Mouse (Mus musculus): Measurements from ENCODE around the gene Ppp1r3d. TPM values are rescaled to one million over a fixed set of nuclear protein-coding genes. Genes with fewer than 3 reads are reported as not detected.

Gene Ppp1r3d
- polyA plus RNA-seq, 1 experiment from 2014 or later, result 3.1 TPM

- Histone ChIP-seq H3K4me3 (ENCODE audit: low read length) (no peak overlapping the region), H3K27me3 (ENCODE audit: control insufficient read depth, insufficient read depth, low read depth, low read length) (no peaks in the 10 kb centered on the region), H3K4me2 (ENCODE audit: low read depth, low read length) (no peak overlapping the region), H3K4me1 (replicated peaks; ENCODE audit: control insufficient read depth, insufficient read depth, low read length) (peaks cover 3% of the 10 kb centered on the region; the same call in 1 of the 2 replicates), H3K9me3 (ENCODE audit: control insufficient read depth, low read length) (0 out of 2 replicates have a peak, but pooled peaks cover 3% of the 10 kb centered on the region), H3K36me3 (ENCODE audit: control insufficient read depth, insufficient read depth, low read length) (peaks cover 4% of the 10 kb centered on the region; the same call in 1 of the 2 replicates), H3K27ac (ENCODE audit: low read length) (peak overlapping the region; percentile 23; the same call in 1 of the 2 replicates), H3K9ac (ENCODE audit: low read length) (no peak overlapping the region)
- WGBS, result 36% methylated on average over 6 of the region's 6 CpGs
- peak; percentile 64; the same call in 1 of the 2 replicates for ATAC-seq (ENCODE audit: low read depth)
These were observed 7.3 kb upstream of the Ppp1r3d start for GRCm38 (mm10) chr2:178421603-178422002.

DNA sequence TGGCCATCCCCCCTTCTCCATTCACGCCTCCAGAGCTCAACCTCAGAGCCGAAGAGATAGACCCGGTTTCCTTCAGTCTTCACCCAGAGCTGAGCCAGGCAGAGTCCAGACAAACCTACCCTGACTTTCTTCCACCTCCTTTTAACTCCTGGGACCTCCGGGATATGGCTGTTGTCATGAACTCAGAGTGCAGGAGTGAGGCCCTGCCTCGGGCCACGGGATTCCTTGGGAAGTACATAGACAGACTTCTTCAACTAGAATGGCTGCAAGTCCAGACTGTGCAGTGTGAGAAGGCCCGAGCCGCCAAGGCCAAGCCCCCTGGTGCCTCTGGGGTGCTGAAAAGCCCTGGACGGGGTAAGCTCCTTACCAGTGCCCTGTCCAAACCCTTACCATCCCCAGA, 6.3 kb upstream of the Ppp1r3d start:
- H3K27me3 ChIP-seq (ENCODE audit: control insufficient read depth, insufficient read depth, low read depth, low read length), result no peaks in the 10 kb centered on the region
- no peak for ATAC-seq (ENCODE audit: low read depth)
- no peak overlapping the region for H3K4me2 ChIP-seq (ENCODE audit: low read depth, low read length)
- H3K27ac ChIP-seq (ENCODE audit: low read length), result no peak overlapping the region
- H3K9ac ChIP-seq (ENCODE audit: low read length), result no peak overlapping the region
- H3K4me3 ChIP-seq (ENCODE audit: low read length), result no peak overlapping the region
- 0 out of 2 replicates have a peak, but pooled peaks cover 3% of the 10 kb centered on the region for H3K9me3 ChIP-seq (ENCODE audit: control insufficient read depth, low read length)
- peaks cover 4% of the 10 kb centered on the region; the same call in 1 of the 2 replicates for H3K36me3 ChIP-seq (ENCODE audit: control insufficient read depth, insufficient read depth, low read length)
- H3K4me1 ChIP-seq (replicated peaks; ENCODE audit: control insufficient read depth, insufficient read depth, low read length), result peaks cover 5% of the 10 kb centered on the region
- WGBS, result 75% methylated on average over 9 of the region's 9 CpGs

DNA sequence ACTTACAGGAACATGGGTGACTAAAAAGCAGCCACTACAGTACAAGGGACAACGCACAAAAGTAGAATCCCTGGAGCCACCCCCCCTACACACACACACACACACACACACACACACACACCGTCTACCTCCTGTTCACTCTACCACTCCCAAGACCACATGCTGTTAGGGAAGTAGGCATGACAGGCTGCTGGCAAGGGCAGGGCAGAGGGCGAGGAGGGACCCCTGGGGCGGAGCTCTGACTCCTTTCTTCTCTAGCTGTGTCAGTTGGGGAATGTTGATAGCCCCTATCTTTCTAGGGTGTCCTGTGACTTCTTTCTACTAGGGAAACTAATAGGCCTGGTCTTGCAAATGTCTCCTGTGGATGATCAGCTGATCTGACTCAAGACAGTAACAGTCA, 2.7 kb upstream of the Ppp1r3d start:
- no peak overlapping the region for H3K4me2 ChIP-seq (ENCODE audit: low read depth, low read length)
- peaks cover 7% of the 10 kb centered on the region for H3K27me3 ChIP-seq (ENCODE audit: control insufficient read depth, insufficient read depth, low read depth, low read length)
- no peak overlapping the region for H3K4me3 ChIP-seq (ENCODE audit: low read length)
- 72% methylated on average over 4 of the region's 4 CpGs for WGBS
- H3K4me1 ChIP-seq (replicated peaks; ENCODE audit: control insufficient read depth, insufficient read depth, low read length), result peaks cover 26% of the 10 kb centered on the region
- H3K9me3 ChIP-seq (ENCODE audit: control insufficient read depth, low read length), result 0 out of 2 replicates have a peak, but pooled peaks cover 3% of the 10 kb centered on the region
- no peak for ATAC-seq (ENCODE audit: low read depth)
- peaks cover 4% of the 10 kb centered on the region; the same call in 1 of the 2 replicates for H3K36me3 ChIP-seq (ENCODE audit: control insufficient read depth, insufficient read depth, low read length)
- H3K9ac ChIP-seq (ENCODE audit: low read length), result no peak overlapping the region
- H3K27ac ChIP-seq (ENCODE audit: low read length), result no peak overlapping the region

- H3K4me2 ChIP-seq (ENCODE audit: low read depth, low read length), result peak overlapping the region; percentile 22
- H3K9ac ChIP-seq (ENCODE audit: low read length), result no peak overlapping the region
These were observed 2.2 kb upstream of the Ppp1r3d start for GRCm38 (mm10) chr2:178416427-178416826.

GRCm38 (mm10) chr2:178415150-178415448, 827 bp upstream of the Ppp1r3d start:
- 0 out of 2 replicates have a peak, but pooled peaks cover 3% of the 10 kb centered on the region for H3K9me3 ChIP-seq (ENCODE audit: control insufficient read depth, low read length)
- H3K27ac ChIP-seq (ENCODE audit: low read length), result no peak overlapping the region
- H3K27me3 ChIP-seq (ENCODE audit: control insufficient read depth, insufficient read depth, low read depth, low read length), result peaks cover 9% of the 10 kb centered on the region
- WGBS, result 25% methylated on average over 3 of the region's 3 CpGs
- no peak overlapping the region for H3K9ac ChIP-seq (ENCODE audit: low read length)
- ATAC-seq (ENCODE audit: low read depth), result no peak
- peaks cover 4% of the 10 kb centered on the region; the same call in 1 of the 2 replicates for H3K36me3 ChIP-seq (ENCODE audit: control insufficient read depth, insufficient read depth, low read length)
- peak overlapping the region; percentile 72 for H3K4me3 ChIP-seq (ENCODE audit: low read length)
- peak overlapping the region; percentile 87 for H3K4me2 ChIP-seq (ENCODE audit: low read depth, low read length)
- H3K4me1 ChIP-seq (replicated peaks; ENCODE audit: control insufficient read depth, insufficient read depth, low read length), result peaks cover 28% of the 10 kb centered on the region

More at GRCm38 (mm10) chr2:178416427-178416826, 2.2 kb upstream of the Ppp1r3d start:
- Histone ChIP-seq H3K27me3 (ENCODE audit: control insufficient read depth, insufficient read depth, low read depth, low read length) (peaks cover 9% of the 10 kb centered on the region), H3K9me3 (ENCODE audit: control insufficient read depth, low read length) (0 out of 2 replicates have a peak, but pooled peaks cover 3% of the 10 kb centered on the region), H3K27ac (ENCODE audit: low read length) (no peak overlapping the region), H3K36me3 (ENCODE audit: control insufficient read depth, insufficient read depth, low read length) (peaks cover 4% of the 10 kb centered on the region; the same call in 1 of the 2 replicates), H3K4me3 (ENCODE audit: low read length) (no peak overlapping the region), H3K4me1 (replicated peaks; ENCODE audit: control insufficient read depth, insufficient read depth, low read length) (peaks cover 28% of the 10 kb centered on the region)
- 32% methylated on average over 13 of the region's 13 CpGs for WGBS
- no peak for ATAC-seq (ENCODE audit: low read depth)

DNA sequence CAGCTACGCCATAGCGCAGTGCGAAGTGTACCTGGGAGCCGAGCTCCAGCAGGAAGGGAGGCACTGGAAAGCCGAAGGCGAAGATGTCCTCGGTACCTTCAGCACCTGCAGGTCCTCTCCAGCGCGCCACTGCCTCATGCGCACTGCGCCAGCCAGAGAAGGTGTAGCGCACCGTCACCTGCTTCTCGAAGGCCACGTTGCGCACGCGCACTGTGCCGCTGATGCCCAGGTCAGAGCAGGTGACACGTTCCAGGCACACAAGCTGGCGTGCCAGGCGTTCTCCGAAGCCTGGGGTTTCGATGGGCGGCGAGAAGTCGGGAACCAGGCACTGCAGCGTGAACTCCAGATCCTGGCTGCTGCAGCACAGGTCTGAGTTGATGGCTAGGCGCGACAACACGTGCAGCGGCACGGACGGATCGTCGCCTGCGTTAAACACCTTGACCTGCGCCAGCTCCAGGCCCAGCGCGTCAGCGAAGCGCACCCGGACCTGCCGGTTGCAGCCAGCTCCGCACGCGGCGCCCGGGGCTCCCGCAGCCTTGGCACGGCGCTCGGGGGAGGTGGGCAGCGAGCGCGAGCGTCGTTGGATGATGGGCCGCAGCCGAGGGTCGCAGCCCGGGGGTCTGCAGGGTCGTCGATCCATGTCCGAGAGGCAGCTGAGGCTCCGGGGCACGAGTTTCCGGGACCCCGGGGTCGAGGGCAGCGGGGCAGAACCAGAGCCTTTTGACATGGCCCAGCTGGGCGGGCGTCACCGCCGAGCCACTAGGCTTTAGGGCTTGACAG, 601 bp downstream of the Ppp1r3d start:
- WGBS, result 11% methylated on average over 73 of the region's 75 CpGs
- peaks cover 28% of the 10 kb centered on the region for H3K4me1 ChIP-seq (replicated peaks; ENCODE audit: control insufficient read depth, insufficient read depth, low read length)
- no peak overlapping the region; the same call in 1 of the 2 replicates for H3K27ac ChIP-seq (ENCODE audit: low read length)
- peak overlapping the region; percentile 87 for H3K4me2 ChIP-seq (ENCODE audit: low read depth, low read length)
- peak overlapping the region; percentile 71 for H3K9ac ChIP-seq (ENCODE audit: low read length)
- ATAC-seq (ENCODE audit: low read depth), result 0 out of 2 replicates have a peak, but pooled peaks have one; percentile 0
- H3K36me3 ChIP-seq (ENCODE audit: control insufficient read depth, insufficient read depth, low read length), result 0 out of 2 replicates have a peak, but pooled peaks cover 3% of the 10 kb centered on the region
- peak overlapping the region; percentile 72 for H3K4me3 ChIP-seq (ENCODE audit: low read length)
- peaks cover 9% of the 10 kb centered on the region for H3K27me3 ChIP-seq (ENCODE audit: control insufficient read depth, insufficient read depth, low read depth, low read length)
- H3K9me3 ChIP-seq (ENCODE audit: control insufficient read depth, low read length), result 0 out of 2 replicates have a peak, but pooled peaks cover 3% of the 10 kb centered on the region

DNA sequence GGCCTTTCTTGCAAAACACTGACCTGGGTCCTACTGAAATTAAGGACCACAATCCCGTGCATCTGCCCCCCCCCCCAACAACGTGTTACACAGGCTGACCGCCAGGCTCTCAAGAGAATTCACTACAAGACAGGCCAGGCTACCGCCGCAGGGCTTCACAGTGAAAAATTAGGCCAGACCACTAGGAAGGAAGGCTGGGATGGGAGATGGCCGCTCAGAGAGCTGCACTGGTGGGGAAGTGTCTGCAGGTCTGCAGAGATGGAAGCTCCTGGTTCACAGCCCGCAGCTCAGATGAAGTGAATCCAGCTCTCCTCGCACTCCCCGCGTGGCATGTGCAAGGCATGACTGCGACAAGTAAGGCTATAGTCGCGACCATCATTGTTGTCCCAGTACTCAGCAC, 1.2 kb downstream of the Ppp1r3d start:
- WGBS, result 52% methylated on average over 13 of the region's 13 CpGs
- H3K4me3 ChIP-seq (ENCODE audit: low read length), result peak overlapping the region; percentile 72
- H3K9me3 ChIP-seq (ENCODE audit: control insufficient read depth, low read length), result 0 out of 2 replicates have a peak, but pooled peaks cover 1% of the 10 kb centered on the region
- H3K4me2 ChIP-seq (ENCODE audit: low read depth, low read length), result peak overlapping the region; percentile 87
- H3K27ac ChIP-seq (ENCODE audit: low read length), result no peak overlapping the region; the same call in 1 of the 2 replicates
- H3K36me3 ChIP-seq (ENCODE audit: control insufficient read depth, insufficient read depth, low read length), result 0 out of 2 replicates have a peak, but pooled peaks cover 1% of the 10 kb centered on the region
- H3K9ac ChIP-seq (ENCODE audit: low read length), result no peak overlapping the region
- peaks cover 9% of the 10 kb centered on the region for H3K27me3 ChIP-seq (ENCODE audit: control insufficient read depth, insufficient read depth, low read depth, low read length)
- peaks cover 28% of the 10 kb centered on the region for H3K4me1 ChIP-seq (replicated peaks; ENCODE audit: control insufficient read depth, insufficient read depth, low read length)
- no peak for ATAC-seq (ENCODE audit: low read depth)

- Histone ChIP-seq H3K4me2 (ENCODE audit: low read depth, low read length) (no peak overlapping the region), H3K27me3 (ENCODE audit: control insufficient read depth, insufficient read depth, low read depth, low read length) (peaks cover 9% of the 10 kb centered on the region), H3K27ac (ENCODE audit: low read length) (no peak overlapping the region), H3K4me1 (replicated peaks; ENCODE audit: control insufficient read depth, insufficient read depth, low read length) (peaks cover 28% of the 10 kb centered on the region), H3K9ac (ENCODE audit: low read length) (no peak overlapping the region), H3K36me3 (ENCODE audit: control insufficient read depth, insufficient read depth, low read length) (no peaks in the 10 kb centered on the region), H3K9me3 (ENCODE audit: control insufficient read depth, low read length) (peaks cover under 1% of the 10 kb centered on the region; the same call in 1 of the 2 replicates), H3K4me3 (ENCODE audit: low read length) (no peak overlapping the region)
- 36% methylated on average over 6 of the region's 6 CpGs for WGBS
- peak; percentile 41 for ATAC-seq (ENCODE audit: low read depth)
These were observed 1.7 kb downstream of the Ppp1r3d start for GRCm38 (mm10) chr2:178412598-178412997.

DNA sequence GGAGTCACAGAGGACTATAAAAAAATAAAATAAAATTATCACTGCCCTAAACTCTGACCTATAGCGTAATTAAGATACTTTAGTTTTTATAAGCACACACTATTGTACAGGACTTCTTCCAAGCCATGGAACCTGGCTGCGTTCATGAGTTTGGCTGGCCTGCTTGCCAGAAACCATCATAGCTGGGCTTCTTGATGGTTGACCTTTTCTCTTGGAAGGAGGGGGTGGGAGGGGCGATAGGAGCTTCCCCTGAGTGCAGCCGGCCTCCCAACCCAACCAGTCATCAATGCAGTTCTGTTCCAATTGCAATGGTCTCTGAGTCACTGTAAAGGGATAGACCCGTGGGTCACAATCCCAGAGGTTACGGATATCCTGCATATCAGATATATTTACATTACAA, 4.0 kb downstream of the Ppp1r3d start:
- ATAC-seq (ENCODE audit: low read depth), result no peak
- Histone ChIP-seq H3K9ac (ENCODE audit: low read length) (no peak overlapping the region), H3K9me3 (ENCODE audit: control insufficient read depth, low read length) (peaks cover 5% of the 10 kb centered on the region), H3K4me1 (replicated peaks; ENCODE audit: control insufficient read depth, insufficient read depth, low read length) (peaks cover 23% of the 10 kb centered on the region), H3K36me3 (ENCODE audit: control insufficient read depth, insufficient read depth, low read length) (no peaks in the 10 kb centered on the region), H3K27me3 (ENCODE audit: control insufficient read depth, insufficient read depth, low read depth, low read length) (peaks cover 9% of the 10 kb centered on the region), H3K27ac (ENCODE audit: low read length) (no peak overlapping the region), H3K4me2 (ENCODE audit: low read depth, low read length) (no peak overlapping the region), H3K4me3 (ENCODE audit: low read length) (no peak overlapping the region)
- WGBS, result 67% methylated on average over 6 of the region's 6 CpGs

All from lung, embryonic 16.5 days (tissue).